Mouse (Mus musculus) gastrocnemius, postnatal 4 days (tissue): ENCODE results near the gene Ank2. TPM values are rescaled to one million over a fixed set of nuclear protein-coding genes. Genes with fewer than 3 reads are reported as not detected.
A peak's percentile ranks its signal among the peaks of the same experiment; 100 is the strongest.
"Not testable (repeated sequence)": the region's sequence is repeated elsewhere in the genome, so short reads cannot be mapped to it uniquely, and the experiment has no call there.

Source experiments
- DNase-seq, 2 experiments: peaks; one replicate each; pipeline ENCODE4 v3.0.0; 2021 to 2022; ENCODE audit warnings: low spot score in 2 of 2, mixed read lengths in 2 of 2
- total RNA-seq, 2 experiments: library from RNA; stranded (reverse); gene quantifications; 2 replicates each; pipeline ENCODE4 v1.2.3; 2021

The Ank2 gene
- total RNA-seq, 2 experiments from 2014 or later, result 231 to 258 TPM

DNA sequence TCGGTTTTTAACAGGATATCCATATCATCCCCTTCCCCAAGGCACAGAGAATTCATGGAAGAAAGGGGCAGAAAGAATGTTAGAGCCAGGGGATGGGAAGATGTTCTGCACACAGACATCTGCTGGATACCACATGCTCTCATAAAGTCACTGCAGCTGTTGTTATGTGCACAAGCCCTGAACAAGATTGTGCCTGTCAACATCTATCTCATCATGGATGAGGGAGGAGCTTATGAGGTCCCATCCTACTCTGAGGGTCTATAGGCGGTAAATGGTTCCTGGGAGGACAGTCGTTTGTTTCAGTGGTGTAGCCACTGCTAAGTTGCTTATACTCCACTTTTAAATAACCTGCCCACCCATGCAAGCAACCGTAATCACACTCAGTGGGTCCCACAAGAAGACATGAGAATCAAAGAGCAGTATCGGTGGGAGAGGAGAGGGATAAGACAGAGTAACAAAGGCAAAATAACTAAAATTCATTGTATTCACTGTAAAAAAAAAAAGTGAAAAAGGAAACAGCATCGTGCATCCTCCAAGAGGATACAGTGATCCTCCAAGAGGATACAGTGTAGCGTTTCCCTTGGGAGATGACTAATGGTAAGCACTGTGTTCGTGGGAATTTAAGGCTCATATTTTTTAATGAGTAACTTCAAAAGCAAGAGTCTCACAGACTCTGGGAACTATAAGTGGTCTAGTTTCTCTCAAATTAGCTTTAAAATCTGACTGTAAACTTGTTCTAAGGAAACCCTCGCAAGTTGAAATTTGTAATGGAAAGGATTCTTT lies 136.3 kb downstream of the Ank2 start:
- no peak for DNase-seq

GRCm38 (mm10) chr3:127361846-127362245 lies 137.3 kb downstream of the Ank2 start:
- DNase-seq, result peak in 1 of 2 experiments; percentile 22

DNA sequence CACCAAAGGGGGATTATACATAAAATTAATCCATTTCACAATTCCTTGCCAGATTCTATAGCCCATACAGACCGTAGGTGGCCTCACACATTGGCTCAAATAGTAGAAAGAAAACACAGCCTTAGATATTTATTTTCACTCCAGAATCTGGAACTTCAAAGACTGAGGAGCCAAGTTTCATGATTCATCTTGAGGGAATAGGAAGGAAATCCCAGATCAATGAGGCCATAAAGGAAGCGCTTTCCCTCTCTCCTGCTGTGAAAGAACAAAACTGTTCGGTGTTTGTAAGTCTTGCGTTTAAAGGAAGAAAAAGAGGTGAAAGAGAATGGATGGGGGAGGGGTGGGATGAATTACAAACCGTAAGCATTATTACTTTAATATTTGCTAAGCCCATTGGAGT lies 137.8 kb downstream of the Ank2 start:
- no peak for DNase-seq

DNA sequence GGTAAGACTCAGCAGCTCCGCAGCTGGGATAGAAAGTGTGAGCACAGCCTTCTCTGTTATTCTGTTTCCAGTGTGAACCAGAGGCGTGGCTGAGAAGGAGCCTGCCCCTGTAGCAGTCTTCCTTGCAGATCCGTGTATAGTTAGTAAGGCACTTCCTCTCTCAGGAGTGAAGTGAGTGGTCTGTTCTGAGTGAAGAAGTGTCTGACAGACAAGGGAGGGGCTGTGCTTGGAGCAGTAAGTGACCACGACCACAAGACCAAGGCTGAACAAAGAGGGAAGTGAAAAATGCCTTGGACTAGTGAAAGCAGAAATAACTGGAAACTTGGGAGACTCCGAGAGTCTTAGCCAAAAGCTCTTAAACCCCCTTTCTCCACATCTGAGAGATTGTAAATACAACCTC lies 143.9 kb downstream of the Ank2 start:
- no peak for DNase-seq

- no peak for DNase-seq
Observed at GRCm38 (mm10) chr3:127350602-127351362, 148.4 kb downstream of the Ank2 start.

- no peak for DNase-seq
Observed at GRCm38 (mm10) chr3:127348926-127349325, 150.2 kb downstream of the Ank2 start.

DNA sequence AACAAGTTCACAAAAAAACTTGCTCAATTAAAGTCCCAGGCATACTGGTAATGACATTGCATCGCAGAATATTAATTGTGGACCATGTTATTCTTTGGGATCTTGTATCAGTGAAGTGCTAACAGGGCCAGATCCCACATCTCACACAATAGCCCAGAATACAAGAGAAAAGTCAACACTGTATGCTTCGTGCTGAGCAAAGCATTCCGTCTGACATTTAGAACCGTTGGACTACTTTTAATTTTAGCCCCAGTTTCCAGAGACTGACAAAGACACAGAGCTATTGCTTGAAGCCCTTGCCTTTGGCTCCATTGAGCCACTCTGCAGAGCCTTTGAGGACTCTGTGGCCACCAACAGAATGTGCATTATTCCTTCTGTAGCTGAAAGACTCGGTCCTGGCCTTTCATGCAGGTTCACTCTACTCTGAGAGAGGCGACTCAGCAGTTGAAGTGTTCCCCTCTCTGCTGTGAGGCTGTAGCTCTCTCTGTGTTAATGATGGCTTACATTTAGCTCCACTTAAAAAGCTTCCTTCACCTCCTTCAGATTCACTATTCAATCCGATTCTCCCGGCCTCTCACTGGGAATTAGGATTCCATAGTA lies 153.2 kb downstream of the Ank2 start:
- DNase-seq, result no peak

- no peak for DNase-seq
Observed at GRCm38 (mm10) chr3:127341300-127341699, 157.8 kb downstream of the Ank2 start.

DNA sequence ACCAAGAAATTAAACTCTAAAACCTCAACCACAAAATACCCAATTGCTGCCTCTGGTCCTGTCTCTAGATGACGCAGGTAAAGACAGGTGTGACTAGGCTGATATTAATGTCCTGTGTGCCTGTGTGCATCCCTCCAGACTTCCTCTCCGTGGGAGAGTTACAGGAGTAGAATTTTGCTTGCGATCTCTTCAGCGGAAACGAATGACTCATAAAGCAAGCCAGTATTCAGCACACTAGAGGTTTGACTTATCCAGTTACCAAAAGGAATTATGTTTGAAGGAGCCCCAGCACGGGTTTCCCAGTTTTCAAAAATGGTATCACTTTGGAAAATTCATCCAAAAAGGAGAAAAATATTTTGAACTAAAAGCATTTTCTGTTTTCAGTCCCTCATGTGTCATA lies 164.3 kb downstream of the Ank2 start:
- no peak for DNase-seq

GRCm38 (mm10) chr3:127331562-127331961 lies 167.6 kb downstream of the Ank2 start:
- no peak for DNase-seq

DNA sequence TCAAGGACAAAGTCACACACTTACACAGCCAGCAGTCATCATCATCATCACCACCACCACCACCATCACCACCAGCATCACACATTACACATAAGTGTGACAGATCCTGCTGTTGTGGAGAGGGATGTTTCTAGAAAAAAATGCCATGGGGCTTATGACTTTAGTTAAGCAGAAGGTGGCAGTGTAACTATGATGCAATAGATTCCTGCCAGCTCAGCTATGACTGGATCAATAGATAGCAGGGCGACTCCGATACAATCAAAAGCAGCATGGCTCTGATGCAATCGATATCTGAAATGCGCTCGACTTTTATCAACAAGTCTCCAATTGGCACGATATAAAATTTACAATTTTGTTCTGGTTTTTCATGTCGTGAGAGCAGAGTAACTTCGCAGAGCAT lies 172.8 kb downstream of the Ank2 start:
- no peak for DNase-seq

GRCm38 (mm10) chr3:127322870-127323269 lies 176.3 kb downstream of the Ank2 start:
- DNase-seq, result peak in 1 of 2 experiments; percentile 24

DNA sequence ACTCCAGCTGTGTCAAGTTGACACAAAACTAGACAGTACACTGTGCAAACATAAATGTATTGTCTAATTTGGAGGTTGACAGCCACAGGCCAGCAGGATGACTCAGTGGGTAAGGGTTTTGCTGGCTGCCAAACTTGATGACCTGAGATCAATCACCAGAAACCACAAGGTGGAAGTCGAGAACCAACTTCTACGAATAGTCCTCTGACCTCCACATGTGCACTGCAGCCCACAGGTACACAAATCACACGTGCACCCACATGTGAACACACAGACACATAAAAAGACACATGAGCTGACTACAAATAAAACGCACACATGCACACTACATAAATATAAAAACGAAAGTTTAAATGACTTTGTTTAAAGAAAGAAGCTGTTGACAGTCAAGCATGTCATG lies 177.5 kb downstream of the Ank2 start:
- DNase-seq, result no peak

DNA sequence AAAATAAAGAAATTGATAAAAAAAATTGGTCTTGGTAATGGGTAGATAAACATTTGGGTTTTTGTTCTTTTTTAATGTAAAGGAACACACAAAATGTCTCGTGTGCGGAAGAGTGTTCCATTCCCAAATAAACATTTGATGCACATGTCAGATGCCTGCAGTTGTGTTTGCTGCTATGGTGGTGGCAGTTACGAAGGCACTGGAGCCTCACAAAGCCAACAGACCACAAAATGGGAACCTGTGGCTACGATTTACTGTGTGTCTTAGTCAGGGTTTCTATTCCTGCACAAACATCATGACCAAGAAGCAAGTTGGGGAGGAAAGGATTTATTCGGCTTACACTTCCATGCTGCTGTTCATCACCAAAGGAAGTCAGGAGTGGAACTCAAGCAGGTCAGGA lies 178.1 kb downstream of the Ank2 start:
- DNase-seq, result not testable (repeated sequence)

GRCm38 (mm10) chr3:127320311-127320710 lies 178.8 kb downstream of the Ank2 start:
- DNase-seq, result no peak

GRCm38 (mm10) chr3:127317641-127318040 lies 181.5 kb downstream of the Ank2 start:
- DNase-seq, result no peak

GRCm38 (mm10) chr3:127316717-127317116 lies 182.4 kb downstream of the Ank2 start:
- no peak for DNase-seq

- no peak for DNase-seq
Observed at GRCm38 (mm10) chr3:127311521-127311920, 187.6 kb downstream of the Ank2 start.

DNA sequence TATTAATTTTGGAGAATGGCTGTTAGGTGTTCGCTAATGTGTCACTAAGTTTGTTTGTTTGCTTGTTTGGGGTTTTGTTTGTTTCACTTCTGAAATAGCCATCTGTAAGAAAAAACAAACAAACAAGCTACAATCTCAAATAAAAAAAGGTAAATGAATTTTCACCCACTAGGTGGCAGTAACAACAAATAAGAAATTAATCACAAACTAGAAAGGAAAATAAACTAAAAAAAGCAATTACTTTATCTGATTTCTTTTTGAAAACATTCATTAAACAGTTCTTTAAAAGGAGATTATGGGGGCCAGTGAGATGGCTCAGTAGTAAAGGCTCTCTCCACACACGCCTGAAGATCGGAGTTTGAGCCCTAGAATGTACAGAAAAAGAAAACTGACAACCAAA lies 189.1 kb downstream of the Ank2 start:
- DNase-seq, result no peak

GRCm38 (mm10) chr3:127303957-127304553 lies 195.1 kb downstream of the Ank2 start:
- no peak for DNase-seq

DNA sequence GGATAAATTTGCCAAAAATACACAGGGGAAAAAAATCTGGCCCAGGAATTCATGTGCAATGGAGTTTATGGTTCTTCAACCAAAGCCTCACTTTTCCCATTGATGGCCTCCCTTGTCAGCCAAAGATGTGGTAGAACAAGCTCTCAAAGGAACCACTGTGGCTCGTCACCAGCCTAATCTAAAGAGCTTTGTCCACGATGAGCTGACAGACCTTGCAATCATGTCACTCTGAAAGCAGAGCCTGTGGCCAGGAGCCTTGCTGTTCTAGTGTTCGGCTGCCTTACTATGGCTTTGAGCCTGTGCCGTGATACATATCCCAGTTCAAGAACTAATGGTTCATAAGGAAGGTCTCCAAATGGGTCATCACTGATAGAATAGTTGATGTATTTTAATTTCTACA lies 196.1 kb downstream of the Ank2 start:
- no peak for DNase-seq

DNA sequence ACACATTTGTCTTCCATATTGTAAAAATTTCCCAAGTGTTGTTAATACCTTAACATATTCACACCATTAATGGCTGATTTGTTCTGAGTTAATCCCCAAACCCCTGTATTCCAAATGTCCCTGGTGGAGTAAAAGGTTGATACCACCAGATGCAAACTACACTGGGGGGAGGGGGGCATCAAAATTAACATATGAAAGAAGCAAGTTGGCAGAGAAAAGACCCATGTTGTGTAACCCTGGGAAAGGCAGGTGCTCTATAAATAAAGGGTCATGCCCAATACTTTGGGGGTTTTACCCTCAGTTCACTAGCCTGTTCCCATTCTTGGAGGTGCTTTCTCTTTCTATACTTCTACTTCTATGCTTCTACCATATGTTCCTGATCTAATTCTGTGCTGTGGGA lies 198.4 kb downstream of the Ank2 start:
- DNase-seq, result no peak
